Mouse (Mus musculus) hindbrain, embryonic 13.5 days (tissue): ENCODE results near the gene Hoxd9. TPM values are rescaled to one million over a fixed set of nuclear protein-coding genes. Genes with fewer than 3 reads are reported as not detected.

Experiments used
- ATAC-seq: fragments of 200-750 bp; cut with Nextera tagmentation; 2 replicates; pipeline ENCODE4 v1.8.0; 2017; ENCODE audit warnings: moderate TSS enrichment; ENCODE audit not compliant: low FRiP score
- H3K27ac ChIP-seq: fragments of 300-500 bp; sonication (generic); 2 replicates; pipeline ENCODE4 v1.5.1; 2015; ENCODE audit warnings: inconsistent platforms, mild to moderate bottlenecking, moderate library complexity
- H3K27me3 ChIP-seq: fragments of 300-500 bp; sonication (generic); 2 replicates; pipeline ENCODE4 v1.6.1; 2015; ENCODE audit warnings: mild to moderate bottlenecking, inconsistent platforms
- H3K36me3 ChIP-seq: fragments of 300-500 bp; sonication (generic); 2 replicates; pipeline ENCODE4 v1.6.1; 2015; ENCODE audit warnings: mild to moderate bottlenecking, inconsistent platforms
- H3K4me1 ChIP-seq: fragments of 300-500 bp; sonication (generic); replicated peaks from 2 replicates; pipeline ENCODE4 v1.6.1; 2015; ENCODE audit warnings: inconsistent platforms
- H3K4me2 ChIP-seq: fragments of 300-500 bp; sonication (generic); 2 replicates; pipeline ENCODE4 v1.6.1; 2015; ENCODE audit warnings: inconsistent platforms, mild to moderate bottlenecking, moderate library complexity
- H3K4me3 ChIP-seq: fragments of 300-500 bp; sonication (generic); 2 replicates; pipeline ENCODE4 v1.5.1; 2015; ENCODE audit warnings: mild to moderate bottlenecking, inconsistent platforms
- H3K9ac ChIP-seq: fragments of 300-500 bp; sonication (generic); 2 replicates; pipeline ENCODE4 v1.6.1; 2015; ENCODE audit warnings: mild to moderate bottlenecking, inconsistent platforms
- H3K9me3 ChIP-seq: fragments of 300-500 bp; sonication (generic); 2 replicates; pipeline ENCODE4 v1.6.1; 2016; ENCODE audit warnings: inconsistent platforms
- WGBS: fragments of 180-500 bp; shearing (Covaris S2); methylation state at CpG from one replicate; pipeline ENCODE4 v1.1.7; 2015; 5-methylcytosine and 5-hydroxymethylcytosine counted together
- polyA plus RNA-seq: library from polyadenylated mRNA; unstranded; fragments of >200 nt; fragmentation: Nextera tagmentation; extraction: Ambion mirVana; gene quantifications from 2 replicates; pipeline ENCODE4 v1.2.1, GENCODE M21; 2015

Gene Hoxd9
- polyA plus RNA-seq, 1 experiment from 2014 or later, result not detected

- WGBS, result 1% methylated on average over 24 of the region's 24 CpGs
- H3K27me3 ChIP-seq, result peaks cover 94% of the 10 kb centered on the region
- no peak overlapping the region for H3K9ac ChIP-seq
- no peak overlapping the region for H3K4me2 ChIP-seq
- no peak overlapping the region for H3K27ac ChIP-seq
- H3K4me3 ChIP-seq, result no peak overlapping the region
- ATAC-seq, result no peak
- H3K9me3 ChIP-seq, result no peaks in the 10 kb centered on the region
- H3K4me1 ChIP-seq, result peaks cover 6% of the 10 kb centered on the region; the same call in 1 of the 2 replicates
- no peaks in the 10 kb centered on the region for H3K36me3 ChIP-seq
These were observed 7.8 kb upstream of the Hoxd9 start for GRCm38 (mm10) chr2:74689574-74690337.

GRCm38 (mm10) chr2:74690338-74690716, 7.2 kb upstream of the Hoxd9 start:
- no peak for ATAC-seq
- H3K4me3 ChIP-seq, result no peak overlapping the region
- H3K4me2 ChIP-seq, result no peak overlapping the region
- H3K9me3 ChIP-seq, result no peaks in the 10 kb centered on the region
- 9% methylated on average over 8 of the region's 8 CpGs for WGBS
- H3K27me3 ChIP-seq, result peaks cover 94% of the 10 kb centered on the region
- peaks cover 6% of the 10 kb centered on the region; the same call in 1 of the 2 replicates for H3K4me1 ChIP-seq
- no peak overlapping the region for H3K27ac ChIP-seq
- H3K36me3 ChIP-seq, result no peaks in the 10 kb centered on the region
- H3K9ac ChIP-seq, result no peak overlapping the region

GRCm38 (mm10) chr2:74691022-74691951, 6.2 kb upstream of the Hoxd9 start, which contains the start of gene Hoxd10:
Gene Hoxd10 (plus strand): TSS chr2:74691924.
- Histone ChIP-seq H3K27me3 (peaks cover 95% of the 10 kb centered on the region), H3K9ac (no peak within 1 kb of the TSS), H3K9me3 (no peaks in the 10 kb centered on the region), H3K4me2 (no peak within 1 kb of the TSS), H3K27ac (no peak within 1 kb of the TSS), H3K4me3 (no peak within 1 kb of the TSS), H3K4me1 (peaks cover 6% of the 10 kb centered on the region; the same call in 1 of the 2 replicates), H3K36me3 (no peaks in the 10 kb centered on the region)
- 0 out of 2 replicates have a peak, but pooled peaks have one; percentile 46 for ATAC-seq
- WGBS, result under 1% methylated on average over 56 of the region's 56 CpGs

GRCm38 (mm10) chr2:74691995-74692807, 5.3 kb upstream of the Hoxd9 start:
- no peak overlapping the region for H3K4me3 ChIP-seq
- no peaks in the 10 kb centered on the region for H3K9me3 ChIP-seq
- no peak for ATAC-seq
- H3K9ac ChIP-seq, result no peak overlapping the region
- no peak overlapping the region for H3K4me2 ChIP-seq
- H3K27ac ChIP-seq, result no peak overlapping the region
- WGBS, result 6% methylated on average over 35 of the region's 35 CpGs
- H3K36me3 ChIP-seq, result no peaks in the 10 kb centered on the region
- H3K4me1 ChIP-seq, result peaks cover 6% of the 10 kb centered on the region; the same call in 1 of the 2 replicates
- peaks cover 95% of the 10 kb centered on the region for H3K27me3 ChIP-seq

DNA sequence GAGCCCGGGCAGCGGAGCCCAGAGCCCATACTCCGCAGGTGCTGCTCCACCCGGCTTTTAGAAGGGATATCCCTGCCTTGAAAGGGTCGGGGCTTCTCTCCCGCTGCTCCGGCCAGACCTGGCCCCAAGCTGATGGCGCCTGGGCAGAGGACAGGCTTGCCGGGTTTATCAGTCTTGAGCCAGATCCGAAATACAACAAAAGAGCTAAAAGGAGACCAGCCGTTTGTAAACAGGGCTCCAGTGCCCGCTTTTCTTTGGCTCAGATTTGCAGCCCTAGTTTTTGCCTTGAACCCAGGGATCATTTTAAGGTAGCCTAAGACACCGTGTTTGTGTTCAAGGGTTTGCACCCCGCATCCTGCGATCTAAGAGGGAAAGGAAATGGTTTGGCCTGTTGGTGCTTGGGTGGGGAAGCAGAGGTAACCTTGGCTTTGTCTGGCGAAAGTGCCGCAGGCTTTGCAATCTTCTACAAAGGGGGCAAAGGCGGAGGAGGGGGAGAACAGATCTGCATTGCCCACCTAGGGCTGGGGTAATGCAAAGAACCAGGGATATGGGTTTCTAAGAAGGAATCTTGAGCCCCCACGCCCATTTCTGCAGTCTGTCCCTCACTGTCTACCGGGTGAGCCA, 4.6 kb upstream of the Hoxd9 start:
- H3K4me1 ChIP-seq, result peaks cover 11% of the 10 kb centered on the region
- H3K36me3 ChIP-seq, result no peaks in the 10 kb centered on the region
- 1% methylated on average over 20 of the region's 20 CpGs for WGBS
- no peak for ATAC-seq
- H3K9me3 ChIP-seq, result no peaks in the 10 kb centered on the region
- no peak overlapping the region for H3K27ac ChIP-seq
- peaks cover 95% of the 10 kb centered on the region for H3K27me3 ChIP-seq
- no peak overlapping the region for H3K4me2 ChIP-seq
- H3K9ac ChIP-seq, result no peak overlapping the region
- no peak overlapping the region for H3K4me3 ChIP-seq

- H3K4me3 ChIP-seq, result no peak overlapping the region
- H3K36me3 ChIP-seq, result no peaks in the 10 kb centered on the region
- H3K27ac ChIP-seq, result no peak overlapping the region
- no peak overlapping the region for H3K9ac ChIP-seq
- peaks cover 95% of the 10 kb centered on the region for H3K27me3 ChIP-seq
- no peak for ATAC-seq
- whole genome bisulfite sequencing, result 13% methylated on average over 4 of the region's 4 CpGs
- no peaks in the 10 kb centered on the region for H3K9me3 ChIP-seq
- H3K4me2 ChIP-seq, result no peak overlapping the region
- H3K4me1 ChIP-seq, result peaks cover 16% of the 10 kb centered on the region
These were observed 4.1 kb upstream of the Hoxd9 start for GRCm38 (mm10) chr2:74693432-74693827.

- peaks cover 19% of the 10 kb centered on the region for H3K4me1 ChIP-seq
- H3K27ac ChIP-seq, result no peak overlapping the region
- 2% methylated on average over 16 of the region's 16 CpGs for WGBS
- no peak for ATAC-seq
- H3K9me3 ChIP-seq, result no peaks in the 10 kb centered on the region
- H3K4me2 ChIP-seq, result no peak overlapping the region
- H3K4me3 ChIP-seq, result no peak overlapping the region
- peaks cover 95% of the 10 kb centered on the region for H3K27me3 ChIP-seq
- no peak overlapping the region for H3K9ac ChIP-seq
- H3K36me3 ChIP-seq, result no peaks in the 10 kb centered on the region
These were observed 3.5 kb upstream of the Hoxd9 start for GRCm38 (mm10) chr2:74694066-74694465.

DNA sequence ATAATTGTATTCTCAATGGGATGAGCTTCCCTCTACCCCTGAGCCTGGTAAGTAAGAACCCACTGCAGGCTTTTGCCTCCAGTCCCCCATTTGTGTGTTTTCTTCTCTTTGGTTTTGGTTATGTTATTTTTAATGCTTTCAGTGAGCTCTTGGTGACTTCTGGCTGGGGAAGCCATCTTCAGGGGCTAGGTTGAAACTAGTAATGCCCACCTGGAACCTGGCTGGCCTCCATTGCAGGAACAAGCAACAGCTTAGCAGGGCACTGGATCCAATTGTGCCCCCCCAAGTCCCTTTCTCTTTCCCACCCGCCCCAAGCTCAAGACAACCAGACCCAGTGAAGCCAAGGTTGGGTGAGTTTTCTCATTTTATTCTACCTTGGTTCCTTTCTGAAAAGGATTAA, 2.1 kb upstream of the Hoxd9 start:
- H3K9ac ChIP-seq, result no peak overlapping the region
- 3% methylated on average over 1 of the region's 1 CpGs for WGBS
- H3K4me2 ChIP-seq, result no peak overlapping the region
- H3K9me3 ChIP-seq, result no peaks in the 10 kb centered on the region
- no peak for ATAC-seq
- no peak overlapping the region for H3K4me3 ChIP-seq
- H3K36me3 ChIP-seq, result no peaks in the 10 kb centered on the region
- H3K27ac ChIP-seq, result no peak overlapping the region
- peaks cover 97% of the 10 kb centered on the region for H3K27me3 ChIP-seq
- peaks cover 19% of the 10 kb centered on the region for H3K4me1 ChIP-seq

- 2% methylated on average over 7 of the region's 7 CpGs for WGBS
- Histone ChIP-seq H3K4me2 (no peak overlapping the region), H3K4me3 (no peak overlapping the region)
These were observed 1.6 kb upstream of the Hoxd9 start for GRCm38 (mm10) chr2:74695813-74696430.

DNA sequence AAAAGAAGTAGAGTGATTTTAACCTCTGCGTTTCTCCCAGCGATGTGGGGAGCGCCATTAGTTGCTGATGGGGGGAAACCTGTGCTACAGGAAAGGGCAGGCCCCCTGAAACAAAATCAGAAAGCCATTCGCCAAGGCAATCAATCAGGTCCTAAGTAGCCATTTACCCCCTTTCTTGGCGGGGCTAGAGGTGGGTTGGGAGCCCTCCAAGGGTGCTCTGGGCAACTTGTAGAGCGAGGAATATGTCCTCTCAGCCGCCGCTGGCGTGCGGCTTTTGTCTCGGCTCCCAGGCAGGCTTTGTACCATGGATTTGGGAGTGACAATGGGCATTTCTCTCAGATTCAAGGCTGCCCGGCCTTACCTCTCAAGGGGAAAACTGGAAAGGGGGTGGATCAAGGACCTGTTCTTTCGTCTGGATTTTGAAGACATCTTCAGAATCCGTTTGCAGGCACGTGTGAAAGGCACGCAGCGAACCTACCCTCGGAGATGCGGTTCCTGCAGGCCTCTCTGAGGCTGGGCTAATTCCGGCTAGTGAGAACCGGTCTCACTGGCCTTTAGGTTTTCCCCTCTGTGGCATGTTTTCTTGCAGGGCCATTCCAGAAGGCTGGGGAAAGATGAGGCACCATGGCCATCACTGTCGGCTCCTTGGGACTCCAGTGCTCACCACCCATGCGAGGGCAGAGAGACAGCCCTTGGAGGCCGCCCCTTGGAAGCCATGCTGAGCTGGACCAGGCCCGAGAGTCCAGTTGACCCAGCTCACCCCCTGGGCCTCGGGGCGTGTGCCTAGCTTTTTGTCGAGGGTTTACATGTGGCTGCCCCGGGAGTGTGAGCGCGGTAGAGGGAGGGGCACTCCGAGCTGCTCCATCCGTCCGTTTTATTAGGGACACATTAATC, 838 bp upstream of the Hoxd9 start:
- WGBS, result 1% methylated on average over 34 of the region's 34 CpGs
- H3K36me3 ChIP-seq, result no peaks in the 10 kb centered on the region
- peaks cover 15% of the 10 kb centered on the region for H3K4me1 ChIP-seq
- no peak for ATAC-seq
- no peak overlapping the region for H3K9ac ChIP-seq
- no peaks in the 10 kb centered on the region for H3K9me3 ChIP-seq
- H3K4me2 ChIP-seq, result no peak overlapping the region
- peaks cover 100% of the 10 kb centered on the region for H3K27me3 ChIP-seq
- H3K27ac ChIP-seq, result no peak overlapping the region
- no peak overlapping the region for H3K4me3 ChIP-seq

More at GRCm38 (mm10) chr2:74695813-74696430, 1.6 kb upstream of the Hoxd9 start:
- H3K9ac ChIP-seq, result no peak overlapping the region
- H3K27me3 ChIP-seq, result peaks cover 100% of the 10 kb centered on the region
- H3K4me1 ChIP-seq, result peaks cover 19% of the 10 kb centered on the region
- H3K9me3 ChIP-seq, result no peaks in the 10 kb centered on the region
- no peak overlapping the region for H3K27ac ChIP-seq
- no peak for ATAC-seq
- no peaks in the 10 kb centered on the region for H3K36me3 ChIP-seq
